Mouse (Mus musculus) liver, postnatal 0 days (tissue): Measurements from ENCODE around the gene Nav3.

ENCODE experiments used
- CTCF ChIP-seq: sonication (generic); IDR thresholded peaks from 2 replicates; pipeline ENCODE4 v1.5.1; 2016; ENCODE audit warnings: antibody characterized with exemption, low read depth
- EP300 ChIP-seq: IDR thresholded peaks from 2 replicates; pipeline ENCODE4 v1.6.1; 2016; ENCODE audit warnings: antibody characterized with exemption, low read depth, mild to moderate bottlenecking

DNA sequence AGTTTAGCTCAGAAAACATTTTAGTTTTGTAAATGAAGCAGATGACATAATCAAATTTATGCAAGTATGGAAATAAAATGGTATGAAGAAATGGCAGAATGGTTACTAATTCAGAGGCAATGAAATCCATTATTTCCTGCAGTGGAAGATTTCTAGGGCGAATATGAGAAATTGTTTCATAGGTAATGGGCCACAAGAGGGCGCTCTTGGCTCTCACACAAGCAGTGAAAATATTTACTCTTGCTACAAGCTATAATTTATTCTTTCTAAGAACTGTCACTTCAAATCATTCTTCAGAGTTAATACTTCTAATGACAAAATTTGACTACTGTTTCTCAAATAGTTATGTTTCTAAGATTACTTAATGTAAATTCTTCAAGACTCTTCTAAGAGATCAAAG lies 690.4 kb downstream of the Nav3 start:
- TF ChIP-seq CTCF (peak; percentile 68), EP300 (no peak)
